Mouse (Mus musculus) ovary, adult 18-20 months (tissue): ENCODE results near the gene Taf5l.
"Not testable (repeated sequence)": the region's sequence is repeated elsewhere in the genome, so short reads cannot be mapped to it uniquely, and the experiment has no call there.

Source experiments
- DNase-seq: peaks from one replicate; pipeline ENCODE4 v3.0.0; 2022; ENCODE audit warnings: low spot score, mixed read lengths

The Taf5l gene

GRCm38 (mm10) chr8:124021237-124022227 lies at the start of gene Taf5l, which contains the start of gene Urb2:
Gene Taf5l, minus strand, starts transcription at chr8:124021397.
Gene Urb2, plus strand, starts transcription at chr8:124021508.
- peak; percentile 84 for DNase-seq

GRCm38 (mm10) chr8:124070363-124071324 lies 49.4 kb upstream of the Taf5l start:
- DNase-seq = no peak

- no peak for DNase-seq
Measured at GRCm38 (mm10) chr8:124067059-124067750, 46.0 kb upstream of the Taf5l start.

- DNase-seq = no peak
Measured at GRCm38 (mm10) chr8:124066325-124067058, 45.3 kb upstream of the Taf5l start.

- no peak for DNase-seq
Measured at GRCm38 (mm10) chr8:124056832-124057655, 35.8 kb upstream of the Taf5l start.

GRCm38 (mm10) chr8:124052568-124052967 lies 31.4 kb upstream of the Taf5l start:
- no peak for DNase-seq

GRCm38 (mm10) chr8:124052110-124052509 lies 30.9 kb upstream of the Taf5l start:
- DNase-seq = peak; percentile 23

- DNase-seq = no peak
Measured at GRCm38 (mm10) chr8:124045856-124046255, 24.7 kb upstream of the Taf5l start.

GRCm38 (mm10) chr8:124044931-124045330 lies 23.7 kb upstream of the Taf5l start:
- DNase-seq = no peak

GRCm38 (mm10) chr8:124044421-124044820 lies 23.2 kb upstream of the Taf5l start:
- DNase-seq = no peak

GRCm38 (mm10) chr8:124042201-124042600 lies 21.0 kb upstream of the Taf5l start:
- DNase-seq = no peak

- no peak for DNase-seq
Measured at GRCm38 (mm10) chr8:124039351-124039750, 18.2 kb upstream of the Taf5l start.

GRCm38 (mm10) chr8:124038121-124038520 lies 16.9 kb upstream of the Taf5l start:
- DNase-seq = no peak

- DNase-seq = no peak
Measured at GRCm38 (mm10) chr8:124033400-124033799, 12.2 kb upstream of the Taf5l start.

- DNase-seq = no peak
Measured at GRCm38 (mm10) chr8:124027831-124028230, 6.6 kb upstream of the Taf5l start.

GRCm38 (mm10) chr8:124026265-124026664 lies 5.1 kb upstream of the Taf5l start:
- not testable (repeated sequence) for DNase-seq

- peak; percentile 35 for DNase-seq
Measured at GRCm38 (mm10) chr8:124020439-124021236, 559 bp downstream of the Taf5l start.

GRCm38 (mm10) chr8:124019782-124020181 lies 1.4 kb downstream of the Taf5l start:
- DNase-seq = no peak

- no peak for DNase-seq
Measured at GRCm38 (mm10) chr8:124014751-124015150, 6.4 kb downstream of the Taf5l start.
